12 mouse cellular contexts compared by ENCODE assay signal in the genomic region with DNA sequence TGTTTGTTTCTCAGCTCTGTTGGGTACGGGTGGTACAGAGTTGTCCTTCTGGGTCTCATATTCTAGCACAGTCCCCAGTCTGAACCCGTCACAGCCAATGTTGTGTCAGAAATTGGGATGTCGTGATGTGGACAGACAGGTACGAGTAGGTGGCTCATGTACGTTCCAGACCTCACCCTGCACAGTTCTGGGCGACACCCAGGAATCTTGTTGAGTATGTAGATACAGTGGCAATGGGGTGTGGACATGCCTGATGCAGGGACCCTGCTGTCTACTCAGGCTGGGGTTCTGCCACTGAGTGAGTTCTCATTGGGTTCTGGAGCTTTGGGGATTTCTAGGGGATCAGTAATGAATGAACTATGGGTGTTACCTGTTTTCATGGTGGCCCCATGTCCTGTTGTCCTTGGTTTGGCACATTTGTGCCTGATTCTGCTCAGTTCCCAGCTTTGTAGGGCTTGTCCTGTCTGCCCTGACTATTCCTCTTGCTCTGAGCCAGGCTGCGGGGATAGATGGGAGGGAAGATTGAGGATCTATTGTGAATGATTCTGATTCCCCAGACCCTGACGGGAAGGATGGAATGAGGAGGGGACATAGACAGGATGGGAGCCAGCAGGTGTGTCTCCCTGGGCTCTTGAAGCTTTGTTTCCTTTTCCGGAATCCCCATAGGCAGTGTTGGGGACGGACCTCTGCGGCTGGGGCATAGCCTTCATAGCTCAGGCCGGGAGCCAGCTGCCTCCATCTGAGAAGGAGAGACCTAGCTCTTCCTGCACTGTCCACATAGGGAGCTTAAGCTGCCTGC.
"Had no signal": no experiment of that assay in that cellular context is flagged by ENCODE, and none has a peak within 500 bp of the region (broad histone marks: within the 10 kb centered on the region; RNA-seq: fewer than 3 reads in every experiment).

No protein-coding gene starts in this region.

- H3K4me3 ChIP-seq: left cerebral cortex, adult 2 months; limb, embryonic 15.5 days; liver, embryonic 12.5 days; midbrain, embryonic 10.5 days; myocyte; neural tube, embryonic 15.5 days had no signal

- H3K9me3 ChIP-seq: limb, embryonic 15.5 days; liver, embryonic 12.5 days; midbrain, embryonic 10.5 days; neural tube, embryonic 15.5 days had no signal

- DNase-seq: kidney, adult 8-10 months; lung, embryonic 14.5 days; lung, postnatal 36 days; midbrain, embryonic 14.5 days; thymus, adult 2 months; thymus, postnatal 25 days had no signal

- ATAC-seq: liver, embryonic 12.5 days had no signal

- H3K36me3 ChIP-seq: limb, embryonic 15.5 days; liver, embryonic 12.5 days; midbrain, embryonic 10.5 days; neural tube, embryonic 15.5 days had no signal

- H3K9ac ChIP-seq: limb, embryonic 15.5 days; liver, embryonic 12.5 days; lung, embryonic 14.5 days; neural tube, embryonic 15.5 days had no signal

- H3K27ac ChIP-seq: left cerebral cortex, adult 2 months; limb, embryonic 15.5 days; liver, embryonic 12.5 days; midbrain, embryonic 10.5 days; neural tube, embryonic 15.5 days had no signal

- H3K27me3 ChIP-seq: limb, embryonic 15.5 days; liver, embryonic 12.5 days; neural tube, embryonic 15.5 days had no signal

- H3K4me2 ChIP-seq: limb, embryonic 15.5 days; liver, embryonic 12.5 days; lung, embryonic 14.5 days; neural tube, embryonic 15.5 days had no signal
